Mouse (Mus musculus) heart, postnatal 0 days (tissue): ENCODE data around the gene Cd3e. TPM values are rescaled to one million over a fixed set of nuclear protein-coding genes. Genes with fewer than 3 reads are reported as not detected.

ENCODE experiments used
- ATAC-seq: fragments of 200-750 bp; cut with Nextera tagmentation; 2 replicates; pipeline ENCODE4 v1.8.0; 2017; ENCODE audit warnings: low read depth, moderate number of reproducible peaks, moderate library complexity; ENCODE audit not compliant: insufficient read depth
- DNase-seq: peaks from one replicate; pipeline ENCODE4 v3.0.0-alpha.2; 2016; ENCODE audit warnings: low spot score
- H3K27ac ChIP-seq: fragments of 300-500 bp; sonication (generic); 2 replicates; pipeline ENCODE4 v1.5.1; 2014; ENCODE audit warnings: low read depth, mild to moderate bottlenecking
- H3K27me3 ChIP-seq: fragments of 300-500 bp; sonication (generic); 2 replicates; pipeline ENCODE4 v1.6.1; 2014; ENCODE audit warnings: low read length, mixed read lengths; ENCODE audit not compliant: control insufficient read depth, insufficient read depth
- H3K36me3 ChIP-seq: fragments of 300-500 bp; sonication (generic); replicated peaks from 2 replicates; pipeline ENCODE4 v1.6.1; 2014; ENCODE audit warnings: low read length, mixed read lengths; ENCODE audit not compliant: control insufficient read depth, insufficient read depth
- H3K4me1 ChIP-seq: fragments of 300-500 bp; sonication (generic); 2 replicates; pipeline ENCODE4 v1.6.1; 2014; ENCODE audit warnings: antibody characterized with exemption; ENCODE audit not compliant: control insufficient read depth, insufficient read depth
- H3K4me2 ChIP-seq: fragments of 300-500 bp; sonication (generic); 2 replicates; pipeline ENCODE4 v1.6.1; 2014; ENCODE audit warnings: low read depth, mild to moderate bottlenecking, low read length, moderate library complexity
- H3K4me3 ChIP-seq: fragments of 300-500 bp; sonication (generic); 2 replicates; pipeline ENCODE4 v1.5.1; 2014; ENCODE audit warnings: low read depth, low read length
- H3K9ac ChIP-seq: fragments of 300-500 bp; sonication (generic); replicated peaks from 2 replicates; pipeline ENCODE4 v1.6.1; 2014; ENCODE audit warnings: low read depth, low read length, mixed read lengths
- H3K9me3 ChIP-seq: fragments of 300-500 bp; sonication (generic); replicated peaks from 2 replicates; pipeline ENCODE4 v1.6.1; 2016; ENCODE audit warnings: low read length; ENCODE audit not compliant: control insufficient read depth
- CTCF ChIP-seq: IDR thresholded peaks from 2 replicates; pipeline ENCODE4 v1.5.1; 2016; ENCODE audit warnings: antibody characterized with exemption, control low read depth, low read depth
- EP300 ChIP-seq: IDR thresholded peaks from 2 replicates; pipeline ENCODE4 v1.6.1; 2016; ENCODE audit warnings: antibody characterized with exemption, low read depth
- WGBS: fragments of 180-500 bp; shearing (Covaris S2); extraction: QIAGEN DNeasy Blood & Tissue Kit; methylation state at CpG from one replicate; pipeline ENCODE4 v1.1.7; 2014; 5-methylcytosine and 5-hydroxymethylcytosine counted together
- polyA plus RNA-seq: library from polyadenylated mRNA; unstranded; fragments of >200 nt; fragmentation: Nextera tagmentation; extraction: Ambion mirVana; gene quantifications from 2 replicates; pipeline ENCODE4 v1.2.1, GENCODE M21; 2015
- total RNA-seq: library from RNA; depleted of rRNA; stranded (reverse); fragments of >200 nt; gene quantifications from 2 replicates; pipeline ENCODE4 v1.2.3, GENCODE M21; 2014; ENCODE audit warnings: low replicate concordance; rRNA removed

Cd3e gene
- 0.27 TPM in 1 of 2 replicates, not detected in the other for total RNA-seq
- polyA plus RNA-seq: 0.14 TPM in 1 of 2 replicates, not detected in the other

DNA sequence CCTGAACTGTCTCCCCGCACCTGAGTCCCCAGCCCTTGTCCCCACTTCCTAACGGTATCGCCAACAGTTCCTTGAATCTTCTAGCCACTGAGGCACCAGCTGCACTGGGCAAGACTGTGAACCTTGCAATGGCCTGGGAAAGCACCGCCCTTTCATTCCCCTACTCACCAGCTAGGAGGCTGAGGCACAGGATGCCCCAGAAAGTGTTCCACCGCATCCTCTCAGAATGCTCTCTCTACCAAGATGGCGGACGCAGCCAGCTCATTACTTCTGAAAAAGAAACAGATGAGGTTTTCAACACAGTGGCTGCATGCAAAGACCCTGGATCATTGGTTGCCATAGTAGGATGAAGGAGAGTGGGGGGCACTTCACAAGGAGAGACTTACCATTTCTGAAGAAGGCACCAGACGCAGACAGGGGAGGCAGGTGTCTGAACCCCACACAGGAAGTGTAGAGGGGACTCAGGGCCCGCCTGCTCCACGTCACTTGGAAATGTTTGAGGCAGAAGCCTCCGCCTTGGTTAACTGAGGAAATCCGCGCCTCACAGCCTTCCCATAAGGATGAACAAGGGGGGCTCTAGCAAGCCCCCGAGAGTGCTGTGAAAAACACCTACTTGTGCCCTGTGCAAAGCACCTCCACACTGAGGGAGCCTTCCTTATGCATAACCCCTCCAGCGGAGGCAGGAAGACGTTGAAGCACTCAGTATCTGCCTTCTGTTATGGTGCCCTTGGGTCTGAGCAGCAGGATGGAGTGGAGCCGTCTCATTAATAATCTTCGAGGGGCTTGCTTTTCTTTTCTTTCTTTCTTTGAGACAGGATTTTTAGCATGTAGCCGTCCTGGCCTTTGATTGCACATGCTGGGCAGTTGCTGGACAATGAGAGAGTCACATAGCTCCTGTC is at the start of gene Cd3e:
TSS of gene Cd3e (minus strand) at position 448 of the 899 bp plus-strand sequence.
- Histone ChIP-seq H3K4me1 (no peaks in the 10 kb centered on the region), H3K9me3 (no peaks in the 10 kb centered on the region), H3K36me3 (no peaks in the 10 kb centered on the region), H3K9ac (no peak within 1 kb of the TSS), H3K27ac (peak within 1 kb of the TSS; percentile 51; the same call in 1 of the 2 replicates), H3K27me3 (no peaks in the 10 kb centered on the region), H3K4me3 (peak within 1 kb of the TSS; percentile 22; the same call in 1 of the 2 replicates), H3K4me2 (no peak within 1 kb of the TSS; the same call in 1 of the 2 replicates)
- no peak for ATAC-seq
- TF ChIP-seq CTCF (no peak), EP300 (no peak)
- DNase-seq: no peak
- WGBS: 79% methylated on average over 19 of the region's 19 CpGs

DNA sequence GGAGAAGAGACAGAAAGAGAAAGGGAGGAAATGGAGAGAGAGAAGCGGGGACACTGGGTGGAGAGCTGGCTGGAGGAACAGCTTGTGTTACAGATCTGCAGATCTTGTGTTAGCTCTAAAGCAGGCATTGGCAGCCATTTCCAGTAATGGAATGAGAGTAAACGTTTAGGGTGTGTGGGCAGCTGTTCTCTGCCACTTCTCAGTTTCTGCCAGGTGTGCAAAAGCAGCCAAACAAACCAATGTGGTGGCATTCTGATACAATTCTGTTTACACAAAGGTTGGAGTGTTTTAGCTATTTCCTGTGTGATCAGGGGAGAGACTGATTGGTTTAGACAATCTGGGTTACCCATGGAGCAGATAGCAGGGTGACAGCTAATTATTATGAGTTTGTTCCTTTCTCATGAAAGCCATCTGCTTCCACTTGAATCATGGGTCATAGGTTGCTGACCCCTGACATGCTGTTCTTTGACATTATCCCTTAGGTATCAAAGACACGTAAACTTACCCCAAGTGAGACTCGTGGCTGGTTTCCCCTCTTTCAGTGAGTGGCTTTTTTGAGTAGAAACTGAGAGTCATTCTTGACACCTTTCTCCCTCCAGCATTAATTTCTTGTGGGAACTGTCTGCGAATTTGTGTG is 49.0 kb upstream of the Cd3e start:
- Histone ChIP-seq H3K4me2 (no peak overlapping the region), H3K27ac (no peak overlapping the region), H3K9ac (no peak overlapping the region), H3K36me3 (no peaks in the 10 kb centered on the region), H3K4me3 (no peak overlapping the region), H3K9me3 (no peaks in the 10 kb centered on the region), H3K4me1 (no peaks in the 10 kb centered on the region), H3K27me3 (peaks cover 28% of the 10 kb centered on the region)
- DNase-seq (no peak), ATAC-seq (no peak)
- no peak for TF ChIP-seq CTCF
- TF ChIP-seq EP300: no peak
- WGBS: 38% methylated on average over 5 of the region's 5 CpGs

- Histone ChIP-seq H3K9ac (peak within 1 kb of the TSS; percentile 22; the same call in 1 of the 2 replicates), H3K4me2 (peak within 1 kb of the TSS; percentile 62), H3K27me3 (peaks cover 48% of the 10 kb centered on the region), H3K4me3 (peak within 1 kb of the TSS; percentile 66), H3K9me3 (no peaks in the 10 kb centered on the region), H3K4me1 (no peaks in the 10 kb centered on the region), H3K36me3 (no peaks in the 10 kb centered on the region), H3K27ac (peak within 1 kb of the TSS; percentile 76)
- TF ChIP-seq EP300: no peak
- TF ChIP-seq CTCF: no peak
- WGBS: under 1% methylated on average over 33 of the region's 33 CpGs
- peak; percentile 70 for DNase-seq
- ATAC-seq: peak; percentile 84
Observed at GRCm38 (mm10) chr9:45055082-45055713, 45.8 kb upstream of the Cd3e start, which contains the start of gene Mpzl3. Mpzl3 (plus strand) TSS chr9:45055186.

- TF ChIP-seq CTCF (no peak), EP300 (no peak)
- Histone ChIP-seq H3K27me3 (peaks cover 32% of the 10 kb centered on the region), H3K9ac (no peak overlapping the region), H3K4me1 (no peaks in the 10 kb centered on the region), H3K4me3 (no peak overlapping the region), H3K27ac (no peak overlapping the region), H3K36me3 (no peaks in the 10 kb centered on the region), H3K4me2 (no peak overlapping the region), H3K9me3 (no peaks in the 10 kb centered on the region)
- 86% methylated on average over 2 of the region's 2 CpGs for WGBS
- DNase-seq: no peak
- no peak for ATAC-seq
Observed at GRCm38 (mm10) chr9:45050301-45050700, 40.9 kb upstream of the Cd3e start.

GRCm38 (mm10) chr9:45049731-45050130 is 40.3 kb upstream of the Cd3e start:
- Histone ChIP-seq H3K27me3 (peaks cover 36% of the 10 kb centered on the region), H3K9me3 (no peaks in the 10 kb centered on the region), H3K4me1 (no peaks in the 10 kb centered on the region), H3K9ac (no peak overlapping the region), H3K36me3 (no peaks in the 10 kb centered on the region), H3K4me3 (no peak overlapping the region), H3K27ac (no peak overlapping the region), H3K4me2 (no peak overlapping the region)
- DNase-seq: no peak
- ATAC-seq: no peak
- 70% methylated on average over 1 of the region's 1 CpGs for whole genome bisulfite sequencing
- TF ChIP-seq CTCF (no peak), EP300 (no peak)
